ENCODE assay signal across 10 mouse cellular contexts in the genomic region with DNA sequence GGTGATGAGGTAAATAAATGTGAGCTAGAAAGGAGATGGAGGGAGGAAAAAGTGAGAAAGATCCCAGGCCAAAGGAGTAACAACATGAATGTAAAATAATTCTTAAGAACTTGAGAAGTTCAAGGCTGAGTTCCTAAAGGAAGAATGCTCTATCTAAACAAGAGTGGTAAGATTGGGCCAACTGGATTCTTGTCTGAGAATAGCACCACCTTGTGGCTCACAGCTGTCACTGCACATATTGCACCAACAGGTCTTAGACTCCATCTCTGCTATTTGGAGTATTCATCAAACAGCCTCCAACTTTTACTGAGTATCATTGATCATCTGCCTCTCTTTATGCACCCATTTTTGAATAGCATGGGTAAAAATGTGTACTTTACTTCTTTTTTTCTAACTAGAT. TPM values are rescaled to one million over a fixed set of nuclear protein-coding genes. Genes with fewer than 3 reads are reported as not detected.
DNase-seq lines count a peak whose midpoint lies in the region; ATAC-seq and TF ChIP-seq lines count a peak whose summit lies in the region.
"Had no signal": no experiment of that assay in that cellular context is flagged by ENCODE, and none has a peak within 500 bp of the region (broad histone marks: within the 10 kb centered on the region; RNA-seq: fewer than 3 reads in every experiment).

No protein-coding gene starts in this region.

- no peaks in the 10 kb centered on the region for H3K36me3 ChIP-seq in spleen, adult 2 months (ENCODE audit: control insufficient read depth, insufficient read depth, low read length)
- no peaks in the 10 kb centered on the region for H3K36me3 ChIP-seq in hindbrain, embryonic 14.5 days (replicated peaks; ENCODE audit: control insufficient read depth, insufficient read depth)
- no peaks in the 10 kb centered on the region for H3K36me3 ChIP-seq in liver, embryonic 14.5 days (replicated peaks; ENCODE audit: control insufficient read depth, insufficient read depth, low read depth)
- H3K36me3 ChIP-seq: heart, embryonic 15.5 days had no signal

- H3K27me3 ChIP-seq in spleen, adult 2 months (ENCODE audit: control insufficient read depth, insufficient read depth, low read length) = no peaks in the 10 kb centered on the region
- no peaks in the 10 kb centered on the region for H3K27me3 ChIP-seq in hindbrain, embryonic 14.5 days (ENCODE audit: control insufficient read depth, insufficient read depth, low read length)
- no peaks in the 10 kb centered on the region; the same call in 1 of the 2 replicates for H3K27me3 ChIP-seq in liver, embryonic 14.5 days (ENCODE audit: control insufficient read depth, insufficient read depth, low read length)
- H3K27me3 ChIP-seq: heart, embryonic 15.5 days had no signal

- DNase-seq in adrenal gland, adult 2 months = peak; percentile 41
- DNase-seq in adrenal gland, postnatal 4 days (ENCODE audit: low spot score in 2 of 2) = no peak
- DNase-seq in spleen, adult 2 months (ENCODE audit: low read depth in 1 of 2, low spot score in 2 of 2) = peak; percentile 47 to 56
- DNase-seq in spleen, adult 12 weeks (ENCODE audit: low spot score) = no peak
- DNase-seq in cerebellum, postnatal 36 days = peak; percentile 55 to 60
- peak; percentile 90 for DNase-seq in hindbrain, embryonic 14.5 days (ENCODE audit: low spot score)
- peak in 1 of 3 experiments; percentile 22 for DNase-seq in liver, embryonic 14.5 days (ENCODE audit: low read depth in 3 of 3, low spot score in 3 of 3)
- peak; percentile 69 to 77 for DNase-seq in right cerebral cortex, postnatal 10 days (ENCODE audit: low spot score in 2 of 2)

- no peak overlapping the region for H3K4me3 ChIP-seq in spleen, adult 2 months (ENCODE audit: extremely low read depth, insufficient read depth, insufficient read length)
- H3K4me3 ChIP-seq in hindbrain, embryonic 14.5 days (replicated peaks; ENCODE audit: low read length) = no peak overlapping the region
- no peak overlapping the region for H3K4me3 ChIP-seq in liver, embryonic 14.5 days (ENCODE audit: insufficient read depth in 1 of 2, low read depth in 2 of 2, low read length in 2 of 2)
- H3K4me3 ChIP-seq: heart, embryonic 15.5 days had no signal

- no peak overlapping the region for H3K27ac ChIP-seq in spleen, adult 2 months (ENCODE audit: insufficient read depth, low read length)
- H3K27ac ChIP-seq in hindbrain, embryonic 14.5 days = no peak overlapping the region
- no peak overlapping the region for H3K27ac ChIP-seq in liver, embryonic 14.5 days
- H3K27ac ChIP-seq: heart, embryonic 15.5 days had no signal

- no peaks in the 10 kb centered on the region for H3K9me3 ChIP-seq in hindbrain, embryonic 14.5 days (ENCODE audit: control insufficient read depth, low read length)
- H3K9me3 ChIP-seq in liver, embryonic 14.5 days (ENCODE audit: control insufficient read depth, low read length) = no peaks in the 10 kb centered on the region
- H3K9me3 ChIP-seq: heart, embryonic 15.5 days had no signal

- TF ChIP-seq EP300 in liver, embryonic 14.5 days (IDR thresholded peaks at IDR 0.05; ENCODE audit: low read depth) = no peak

- H3K4me2 ChIP-seq in hindbrain, embryonic 14.5 days (replicated peaks) = no peak overlapping the region
- H3K4me2 ChIP-seq in liver, embryonic 14.5 days (ENCODE audit: low read depth) = no peak overlapping the region
- H3K4me2 ChIP-seq: heart, embryonic 15.5 days had no signal

- H3K4me1 ChIP-seq in spleen, adult 2 months (ENCODE audit: control insufficient read depth, insufficient read depth, insufficient read length) = no peaks in the 10 kb centered on the region
- no peaks in the 10 kb centered on the region for H3K4me1 ChIP-seq in hindbrain, embryonic 14.5 days (replicated peaks; ENCODE audit: control insufficient read depth, insufficient read depth, low read length)
- no peaks in the 10 kb centered on the region for H3K4me1 ChIP-seq in liver, embryonic 14.5 days (replicated peaks; ENCODE audit: control insufficient read depth in 2 of 2, insufficient read depth in 2 of 2, low read length in 1 of 2)
- H3K4me1 ChIP-seq: heart, embryonic 15.5 days had no signal

- TF ChIP-seq POLR2A in spleen, adult 2 months (IDR thresholded peaks at IDR 0.05; ENCODE audit: low read depth, low read length) = no peak

- peak; percentile 71; the same call in 1 of the 2 replicates for TF ChIP-seq CTCF in spleen, adult 2 months (IDR thresholded peaks at IDR 0.05; ENCODE audit: extremely low read depth, insufficient read depth, insufficient read length, insufficient replicate concordance)
- peak; percentile 83 for TF ChIP-seq CTCF in liver, embryonic 14.5 days (IDR thresholded peaks at IDR 0.05; ENCODE audit: low read depth)

- no peak for ATAC-seq in hindbrain, embryonic 14.5 days (ENCODE audit: low FRiP score)
- ATAC-seq in liver, embryonic 14.5 days (ENCODE audit: insufficient read depth) = no peak

- H3K9ac ChIP-seq in hindbrain, embryonic 14.5 days = no peak overlapping the region
- H3K9ac ChIP-seq in liver, embryonic 14.5 days (replicated peaks) = no peak overlapping the region
- H3K9ac ChIP-seq: heart, embryonic 15.5 days had no signal

RNA-seq across cellular contexts. Expression of a gene that starts 14.1 kb away (rescaled TPM):
- total RNA-seq in adrenal gland, adult 2 months (2021) = 1 to 10 TPM; 4.6 to 9.8 TPM
- polyA plus RNA-seq in adrenal gland, adult 2 months (2012; rRNA removed) = 1.3 and 1.4 TPM in 2 replicates
- total RNA-seq in adrenal gland, postnatal 4 days (2021) = 10 to 100 TPM; 14.4 to 15.5 TPM
- 0.79 and 0.83 TPM in 2 replicates for polyA plus RNA-seq in spleen, adult 2 months (2012; rRNA removed)
- polyA plus RNA-seq in hindbrain, embryonic 14.5 days (2014; fragmentation: Nextera tagmentation; extraction: Ambion mirVana) = 21.6 and 21.7 TPM in 2 replicates
- 0.21 and 0.33 TPM in 2 replicates for polyA plus RNA-seq in liver, embryonic 14.5 days (2012; rRNA removed)
- polyA plus RNA-seq in liver, embryonic 14.5 days (2014; fragmentation: Nextera tagmentation; extraction: Ambion mirVana) = 0.27 and 0.40 TPM in 2 replicates

RNA-seq across cellular contexts. Expression of a gene that starts 23.2 kb away (rescaled TPM):
- not detected for total RNA-seq in adrenal gland, adult 2 months (2021)
- polyA plus RNA-seq in adrenal gland, adult 2 months (2012; rRNA removed) = not detected in 2 replicates
- under 1 TPM in 1 of 2 experiments, not detected in 1; 0.28 TPM for total RNA-seq in adrenal gland, postnatal 4 days (2021)
- polyA plus RNA-seq in spleen, adult 2 months (2012; rRNA removed) = 0.46 and 0.92 TPM in 2 replicates
- polyA plus RNA-seq in hindbrain, embryonic 14.5 days (2014; fragmentation: Nextera tagmentation; extraction: Ambion mirVana) = not detected in 2 replicates
- polyA plus RNA-seq in liver, embryonic 14.5 days (2012; rRNA removed) = 0.49 and 0.64 TPM in 2 replicates
- polyA plus RNA-seq in liver, embryonic 14.5 days (2014; fragmentation: Nextera tagmentation; extraction: Ambion mirVana) = 0.11 and 0.25 TPM in 2 replicates
- polyA plus RNA-seq: neural tube, embryonic 14.5 days had no signal

Comparison
In these comparisons a context has a peak if more than half of its experiments do, and no peak if none do; other contexts are left out.
1. DNase-seq: peak in adrenal gland, adult 2 months (single experiment), spleen, adult 2 months (2 of 2), cerebellum, postnatal 36 days (2 of 2), hindbrain, embryonic 14.5 days (single experiment) and right cerebral cortex, postnatal 10 days (2 of 2); none in adrenal gland, postnatal 4 days (0 of 2) and spleen, adult 12 weeks (single experiment).